Mouse (Mus musculus): ENCODE results near the gene Efcab5.

DNA sequence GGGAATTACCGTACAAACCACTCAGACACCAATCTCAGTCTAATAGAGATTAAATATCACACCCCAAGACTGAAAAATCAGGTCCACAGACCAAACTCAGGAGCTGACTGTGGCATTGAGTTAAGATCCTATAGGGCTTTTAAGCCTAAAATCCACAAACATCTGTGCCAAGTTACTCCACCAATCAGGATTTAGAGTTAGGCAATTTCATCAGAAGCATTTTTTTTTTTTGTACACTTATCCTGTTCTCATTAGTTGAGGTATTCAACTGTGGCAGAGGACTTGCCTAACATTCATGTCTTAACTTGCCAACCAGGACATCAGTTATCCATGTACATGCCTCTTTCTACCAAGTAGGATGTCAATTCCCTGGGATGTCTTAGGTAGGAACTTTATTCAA lies 109.4 kb downstream of the Efcab5 start:
- TF ChIP-seq GATA1 (IDR thresholded peaks at IDR 0.05; ENCODE audit: borderline replicate concordance, low read length) (no peak), CTCF (IDR thresholded peaks at IDR 0.05; ENCODE audit: low read depth, low read length) (no peak), TAL1 (conservative IDR thresholded peaks at IDR 0.05; ENCODE audit: low read depth, low read length) (no peak)
